Mouse (Mus musculus): ENCODE data around the gene Wdr54.

Wdr54 gene

GRCm38 (mm10) chr6:83156259-83156684, at the start of gene Wdr54, which contains the start of gene 1700003E16Rik:
Wdr54 (minus strand) TSS chr6:83156397.
1700003E16Rik (plus strand) TSS chr6:83156404.
- peak; percentile 35 to 43 for DNase-seq (ENCODE audit: low spot score in 2 of 2)

DNA sequence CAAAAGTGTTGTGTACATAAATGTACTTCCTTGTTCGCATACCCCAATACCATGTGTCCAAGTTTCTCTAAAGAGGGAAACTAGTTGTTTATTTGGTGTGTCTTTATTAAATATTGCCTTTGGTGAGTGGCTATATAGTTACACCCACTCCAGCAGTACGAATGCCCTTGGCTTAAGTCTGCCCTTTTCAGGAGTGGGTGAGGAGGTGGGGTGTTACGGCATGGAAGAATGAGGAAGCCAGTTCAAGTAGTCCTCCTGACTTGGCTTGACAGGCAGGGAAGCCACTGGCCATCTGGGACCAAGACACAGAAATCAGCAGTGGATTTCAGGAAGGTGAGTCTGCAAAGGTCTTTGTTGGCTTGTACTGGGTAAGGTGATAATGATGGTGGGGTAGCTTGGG, 49.7 kb upstream of the Wdr54 start:
- DNase-seq (ENCODE audit: low spot score in 2 of 2), result no peak

DNA sequence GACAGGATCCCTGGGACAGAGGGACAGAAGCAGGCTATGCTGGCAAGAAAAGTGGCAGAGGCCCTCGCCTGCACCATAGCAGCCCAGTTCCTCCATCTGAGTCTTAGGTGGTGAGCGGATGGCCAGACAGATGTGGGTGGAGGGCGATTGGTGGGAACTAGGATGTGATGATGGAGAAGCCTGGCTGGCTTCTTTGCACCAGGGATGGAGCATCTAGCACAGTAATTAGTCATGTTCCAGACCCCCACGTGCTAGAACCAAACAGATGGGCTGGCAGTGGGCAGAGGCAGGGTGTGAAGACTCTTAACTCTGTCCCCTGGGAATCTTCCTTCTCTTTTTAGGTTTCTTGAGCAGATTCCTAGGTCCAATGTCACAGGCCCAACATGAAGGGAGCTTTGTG, 47.1 kb upstream of the Wdr54 start:
- DNase-seq (ENCODE audit: low spot score in 2 of 2), result no peak

DNA sequence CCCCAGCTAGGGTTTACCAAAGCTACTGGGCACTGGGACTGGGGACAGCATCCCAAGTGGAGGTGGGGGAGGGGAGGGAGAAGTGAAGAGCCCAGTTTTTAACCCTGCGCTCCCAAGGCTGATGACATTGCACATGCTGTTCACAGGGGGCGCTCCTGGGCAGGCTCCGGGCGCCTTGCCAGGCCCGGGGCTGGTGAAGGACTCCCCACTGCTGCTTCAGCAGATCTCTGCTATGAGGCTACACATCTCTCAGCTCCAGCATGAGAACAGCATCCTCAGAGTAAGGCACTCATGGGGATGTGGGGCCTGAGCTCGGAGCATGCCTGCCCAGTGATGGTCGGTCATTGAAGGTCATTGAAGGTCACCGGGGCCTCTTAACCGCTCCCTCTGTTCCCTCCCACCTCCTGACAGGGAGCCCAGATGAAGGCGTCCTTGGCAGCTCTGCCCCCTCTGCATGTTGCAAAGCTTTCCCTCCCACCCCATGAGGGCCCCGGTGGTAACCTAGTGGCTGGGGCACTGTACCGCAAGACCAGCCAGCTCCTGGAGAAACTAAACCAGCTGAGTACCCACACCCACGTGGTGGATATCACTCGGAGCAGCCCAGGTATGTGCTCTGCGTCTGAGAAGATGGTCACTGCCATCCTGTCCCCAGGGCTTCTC, 41.3 kb upstream of the Wdr54 start:
- DNase-seq (ENCODE audit: low spot score in 2 of 2), result no peak

DNA sequence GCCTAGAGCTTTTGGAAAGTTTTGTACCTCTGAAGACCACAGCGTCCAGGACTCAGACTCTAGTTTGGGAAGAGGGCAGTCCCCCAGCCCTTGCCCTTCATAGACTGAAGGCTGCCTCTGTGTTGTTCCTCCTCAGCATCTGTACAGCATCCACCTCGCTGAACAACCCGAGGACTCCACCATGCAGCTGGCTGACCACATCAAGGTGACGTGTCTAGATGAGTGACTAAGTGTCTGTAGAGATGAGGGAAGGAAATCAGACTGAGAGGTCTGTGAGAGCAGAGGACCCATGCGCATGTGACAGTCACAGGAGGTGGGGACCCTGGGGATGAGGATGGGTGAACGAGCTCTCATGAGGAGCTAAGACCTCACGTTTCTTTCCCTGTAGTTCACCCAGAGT, 37.4 kb upstream of the Wdr54 start:
- no peak for DNase-seq (ENCODE audit: low spot score in 2 of 2)

DNA sequence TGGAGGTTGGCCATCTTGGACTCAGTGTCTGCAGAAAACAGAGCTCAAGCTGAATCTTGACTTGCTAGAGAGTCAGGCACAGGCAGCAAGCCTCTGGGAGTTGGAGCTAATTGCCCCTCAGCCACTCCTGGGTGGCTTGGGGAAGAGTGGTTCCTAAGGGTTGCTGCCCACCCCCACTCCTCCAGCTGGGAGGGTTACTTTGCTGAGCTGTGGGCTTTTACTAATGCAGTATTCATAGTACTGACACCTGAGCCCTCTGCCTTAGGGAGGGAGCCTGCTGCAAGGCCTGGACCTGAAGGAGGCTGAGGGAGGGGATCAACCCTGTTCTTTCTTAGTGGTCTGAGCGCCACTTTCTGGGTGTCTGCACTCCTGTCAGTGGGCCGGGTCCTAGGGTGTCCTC, 30.7 kb upstream of the Wdr54 start:
- DNase-seq (ENCODE audit: low spot score in 2 of 2), result no peak

DNA sequence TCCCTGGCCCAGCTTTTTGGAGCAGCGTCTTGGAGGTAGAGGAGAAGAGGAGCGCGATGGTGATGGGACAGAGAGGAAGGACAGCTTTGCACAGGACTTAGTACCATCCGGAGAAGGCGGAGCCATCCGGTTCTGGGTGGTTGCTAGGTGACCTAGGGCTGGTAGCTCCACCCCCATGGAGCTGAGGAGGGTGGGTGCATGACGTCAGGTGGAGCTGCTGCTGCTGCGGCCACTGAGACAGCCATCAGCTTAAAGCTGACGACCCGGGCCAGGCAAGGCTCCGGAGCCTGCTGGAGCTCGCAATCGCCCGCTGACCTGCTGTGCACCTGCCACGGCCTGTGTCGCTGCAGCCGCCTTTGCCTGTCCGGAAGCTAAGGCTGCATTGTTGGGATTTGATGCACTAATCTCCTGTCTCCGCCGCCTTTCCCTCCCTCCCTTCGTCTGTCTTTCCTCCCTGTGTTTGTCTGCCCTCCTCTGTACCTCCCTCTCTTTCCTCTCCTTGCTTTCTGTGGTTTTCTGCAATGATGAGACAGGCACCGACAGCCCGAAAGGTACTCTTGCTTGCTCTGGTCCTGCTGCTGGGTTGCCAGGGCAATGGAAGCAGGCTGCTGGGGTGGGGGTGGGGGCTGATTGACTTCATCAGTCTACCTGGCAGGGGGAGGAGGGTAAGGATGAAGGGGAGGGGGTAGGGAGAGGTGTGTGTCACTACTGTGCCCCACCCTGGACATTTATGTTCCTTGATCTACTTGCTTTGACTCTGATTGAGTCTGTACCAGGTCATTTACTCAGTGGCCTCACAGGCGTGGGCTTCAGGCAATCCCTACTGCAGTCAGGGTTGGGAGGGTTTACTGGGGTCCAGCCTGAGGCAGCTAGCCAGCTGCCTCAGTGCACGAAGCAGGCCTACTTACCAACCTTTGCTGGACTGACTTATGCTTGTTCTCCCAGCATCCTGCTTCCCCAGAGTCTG, 30.0 kb upstream of the Wdr54 start:
- peak; percentile 40 to 43 for DNase-seq (ENCODE audit: low spot score in 2 of 2)

- DNase-seq (ENCODE audit: low spot score in 2 of 2), result no peak
Observed at GRCm38 (mm10) chr6:83184858-83185435, 28.8 kb upstream of the Wdr54 start.

- no peak for DNase-seq (ENCODE audit: low spot score in 2 of 2)
Observed at GRCm38 (mm10) chr6:83180605-83181004, 24.4 kb upstream of the Wdr54 start.

DNA sequence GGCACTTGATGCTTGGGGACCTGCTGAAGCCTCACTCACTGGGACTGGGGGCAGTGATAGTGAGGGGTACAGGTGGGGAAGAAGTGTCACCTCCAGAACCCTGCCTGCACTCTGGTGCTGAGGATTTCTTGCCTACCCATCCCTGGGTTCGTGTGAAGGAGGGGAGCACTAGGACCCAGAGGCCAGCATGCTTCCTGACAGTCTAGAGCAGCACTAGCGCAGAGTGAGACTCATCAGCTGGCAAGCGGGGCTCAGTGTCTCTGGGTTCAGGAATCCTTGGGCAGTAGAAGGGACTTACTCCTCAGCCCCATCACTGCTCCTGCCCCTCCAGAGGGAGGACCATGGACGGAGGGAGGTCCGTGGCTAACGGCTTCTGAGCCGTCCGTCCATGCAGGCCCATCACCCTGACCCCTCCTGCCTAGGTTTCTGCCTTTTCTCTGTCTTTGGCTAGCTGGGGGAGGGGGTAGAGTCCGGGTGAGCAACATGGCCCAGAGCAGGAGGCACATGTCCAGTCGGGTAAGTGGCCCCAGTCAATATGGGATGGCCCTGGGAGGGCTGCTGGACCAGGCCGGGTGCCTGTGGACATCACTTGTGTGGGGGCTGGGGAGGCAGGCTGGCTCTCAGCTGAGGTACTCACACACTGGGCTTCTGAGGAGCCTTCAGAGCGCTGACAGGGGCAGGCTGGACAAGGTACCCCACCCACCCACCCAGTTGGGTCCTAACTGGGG, 23.4 kb upstream of the Wdr54 start:
- DNase-seq (ENCODE audit: low spot score in 2 of 2), result no peak

GRCm38 (mm10) chr6:83175996-83176395, 19.8 kb upstream of the Wdr54 start:
- DNase-seq (ENCODE audit: low spot score in 2 of 2), result no peak

DNA sequence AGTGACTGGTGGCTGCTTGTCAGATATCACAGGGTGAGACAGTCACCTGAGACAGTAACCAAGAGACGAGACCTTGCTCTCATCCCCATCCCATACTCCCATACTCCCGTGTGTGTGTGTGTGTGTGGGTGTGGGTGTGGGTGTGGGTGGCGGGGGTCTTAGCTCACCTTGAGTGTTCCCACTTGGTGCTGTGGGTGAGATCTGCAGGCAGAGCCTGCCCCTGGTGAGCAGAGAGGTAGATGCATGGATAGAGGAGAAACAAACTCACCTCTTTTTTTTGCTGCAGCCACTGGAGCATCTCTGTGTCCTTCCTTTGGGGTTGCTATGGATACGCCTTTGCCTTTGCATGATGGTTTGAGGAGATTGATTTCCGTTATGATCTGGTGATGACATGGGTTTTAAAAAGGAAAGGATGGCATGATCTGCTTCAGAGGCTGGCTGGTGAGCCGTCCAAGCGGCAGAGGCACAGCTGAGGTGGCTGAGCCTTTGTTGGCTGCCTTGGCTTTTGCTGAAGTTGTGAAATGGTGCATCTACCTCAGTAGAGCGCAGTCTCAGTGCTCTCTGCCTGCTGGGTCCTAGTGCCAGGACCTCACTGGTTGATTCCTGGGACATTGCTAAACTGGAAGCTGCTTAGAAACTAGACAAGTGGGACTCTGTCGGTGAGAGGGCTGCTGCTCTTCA, 16.2 kb upstream of the Wdr54 start:
- no peak for DNase-seq (ENCODE audit: low spot score in 2 of 2)

DNA sequence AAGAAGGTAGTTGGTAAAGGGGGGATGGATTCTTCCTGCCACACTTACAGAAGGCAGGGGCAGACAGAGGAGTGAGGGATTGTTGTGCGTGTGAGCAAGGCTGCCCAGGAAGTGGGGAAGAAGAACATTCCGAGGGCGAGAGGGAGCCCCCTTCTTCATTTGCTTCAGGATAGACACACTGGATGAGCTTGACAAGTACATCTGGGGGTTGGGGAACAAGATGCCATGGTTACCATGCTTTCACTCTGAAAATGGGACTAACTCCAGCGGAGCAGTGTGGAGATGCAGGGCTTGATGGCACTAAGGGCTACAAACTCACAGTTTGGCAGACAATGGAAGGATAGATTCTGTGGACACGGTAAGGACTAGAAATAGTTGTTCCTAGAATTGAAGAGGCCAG, 14.9 kb upstream of the Wdr54 start:
- no peak for DNase-seq (ENCODE audit: low spot score in 2 of 2)

DNA sequence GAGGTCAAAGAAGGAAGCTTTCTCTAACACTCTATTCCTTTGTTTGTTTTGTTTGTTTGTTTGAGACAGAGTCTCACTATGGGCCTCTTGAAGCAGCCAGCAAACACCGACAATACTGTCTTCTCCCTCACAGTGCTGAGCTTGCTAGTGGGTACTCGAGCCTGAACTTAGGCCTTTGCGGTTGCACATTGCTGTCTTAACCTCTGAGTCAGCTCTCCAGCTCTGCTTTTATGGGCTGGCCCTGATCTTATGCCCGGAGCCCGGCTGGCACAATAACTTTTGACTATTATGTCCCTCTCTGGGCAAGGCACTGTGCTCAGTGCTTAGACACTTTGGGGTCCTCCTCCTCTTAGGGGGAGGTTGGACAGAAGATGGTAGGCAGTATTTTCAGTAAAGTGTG, 13.7 kb upstream of the Wdr54 start:
- DNase-seq (ENCODE audit: low spot score in 2 of 2), result no peak

DNA sequence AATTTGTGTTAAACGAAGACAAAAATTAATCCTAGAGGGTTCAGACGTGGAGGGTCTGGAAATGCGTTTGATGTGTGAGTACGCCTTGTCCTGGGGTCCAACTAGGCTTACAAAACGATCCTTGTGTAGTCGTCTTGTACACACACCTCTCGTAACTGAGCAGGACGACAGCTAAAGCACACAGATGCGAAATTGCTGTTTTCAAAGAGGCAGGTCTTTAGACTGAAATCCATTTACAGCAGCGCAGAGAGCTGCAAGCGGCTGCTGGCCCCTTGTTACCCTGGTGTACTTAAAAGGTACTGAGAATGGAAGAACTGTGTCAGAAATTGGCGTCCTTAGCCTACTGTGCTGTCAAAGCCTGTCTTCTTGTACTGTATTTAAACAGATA, 10.0 kb upstream of the Wdr54 start:
- no peak for DNase-seq (ENCODE audit: low spot score in 2 of 2)

- peak; percentile 91 to 95 for DNase-seq (ENCODE audit: low spot score in 2 of 2)
Observed at GRCm38 (mm10) chr6:83165607-83166242, 9.5 kb upstream of the Wdr54 start, which contains the start of gene Dctn1. Dctn1 (plus strand) TSS chr6:83165920.

DNA sequence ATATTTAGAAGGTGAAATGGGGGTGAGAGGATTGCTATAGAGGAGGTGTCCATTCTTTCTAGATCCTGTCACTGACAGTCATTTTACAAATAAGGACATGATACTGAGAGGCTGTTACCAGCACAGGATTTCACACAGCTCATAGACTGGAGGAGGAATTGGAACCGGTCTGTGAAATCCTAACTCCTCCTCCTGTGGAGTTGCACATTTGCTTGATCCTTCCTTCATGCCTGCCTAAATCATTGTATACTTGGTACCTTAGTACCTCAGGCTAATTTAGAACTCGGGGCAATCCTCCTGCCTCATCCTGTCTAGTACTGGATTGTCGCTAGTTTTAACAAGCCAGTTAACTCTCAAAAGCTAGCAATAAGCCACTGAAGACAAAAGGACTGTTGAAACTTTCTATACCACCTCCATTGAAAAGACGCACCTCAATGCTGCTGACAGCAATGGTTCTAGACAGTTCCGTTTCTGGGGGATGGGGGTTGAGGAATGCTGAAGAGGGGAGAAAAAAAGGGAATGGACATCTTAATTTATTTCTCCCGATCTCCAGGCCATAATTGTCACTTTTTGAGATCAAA, 8.9 kb upstream of the Wdr54 start:
- DNase-seq (ENCODE audit: low spot score in 2 of 2), result no peak

GRCm38 (mm10) chr6:83162701-83163100, 6.5 kb upstream of the Wdr54 start:
- DNase-seq (ENCODE audit: low spot score in 2 of 2), result peak in 1 of 2 experiments; percentile 47

DNA sequence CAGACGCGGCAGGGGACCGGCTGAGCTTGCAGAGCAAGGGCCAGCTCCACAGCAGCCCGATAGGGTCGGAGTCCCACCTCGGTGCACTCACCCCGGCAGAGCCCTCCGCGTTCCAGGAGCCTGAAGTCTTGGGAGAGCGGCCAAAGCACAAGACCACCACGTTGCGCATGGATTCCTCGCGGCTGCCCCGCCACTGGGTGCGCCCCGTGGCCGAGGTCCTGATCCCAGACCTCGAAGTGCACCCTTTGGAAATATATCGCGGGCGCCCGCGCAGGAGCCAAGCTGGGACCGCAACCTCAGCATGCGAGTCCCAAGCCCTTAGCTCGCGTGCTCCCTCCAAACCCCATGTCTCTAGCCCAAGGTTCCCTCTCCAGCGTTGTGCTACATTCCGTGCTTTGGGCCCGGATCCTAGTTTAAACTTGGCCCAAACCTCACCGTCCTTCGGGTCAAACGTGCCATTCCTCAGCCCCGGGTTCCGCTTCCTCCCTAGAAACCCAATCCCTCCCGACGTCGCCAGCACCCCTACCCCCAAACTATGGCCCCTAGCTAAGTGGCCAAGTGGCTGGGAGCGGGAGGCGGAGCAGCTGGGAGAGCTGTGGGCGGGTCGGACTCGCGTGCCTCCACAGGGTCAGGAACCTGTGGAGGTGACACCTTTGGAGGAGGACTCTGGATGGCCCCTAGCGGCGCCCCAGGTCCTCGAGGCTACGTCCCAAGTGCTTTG, 5.9 kb upstream of the Wdr54 start:
- peak in 1 of 2 experiments; percentile 36 for DNase-seq (ENCODE audit: low spot score in 2 of 2)

- no peak for DNase-seq (ENCODE audit: low spot score in 2 of 2)
Observed at GRCm38 (mm10) chr6:83161442-83161841, 5.2 kb upstream of the Wdr54 start.

All from heart, adult 9 months (tissue).